Mouse (Mus musculus) ovary, postnatal 14 days (tissue): ENCODE data around the gene Slc22a26.
"Not testable (repeated sequence)": the region's sequence is repeated elsewhere in the genome, so short reads cannot be mapped to it uniquely, and the experiment has no call there.

ENCODE experiments used
- DNase-seq: peaks from one replicate; pipeline ENCODE4 v3.0.0; 2022; ENCODE audit warnings: low spot score

Gene Slc22a26

DNA sequence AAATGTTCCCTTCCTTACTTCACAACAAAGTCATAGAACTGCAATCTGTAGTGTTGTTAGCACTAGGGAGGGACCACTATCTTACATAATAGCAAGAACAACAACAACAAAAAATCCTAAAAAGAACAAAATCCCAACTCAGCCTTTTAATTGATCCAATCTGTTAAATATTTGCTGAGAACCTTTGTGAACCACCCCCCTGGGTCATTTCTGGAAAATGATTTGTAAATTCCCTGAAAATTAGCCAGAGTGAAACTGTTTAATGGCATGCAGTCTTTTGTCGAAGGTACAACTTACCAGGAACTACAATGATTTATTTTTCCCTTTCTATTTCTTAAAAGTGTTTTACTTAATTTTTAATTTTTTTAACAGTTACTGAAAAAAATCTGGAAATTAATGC, at the start of gene Slc22a26:
Gene Slc22a26, minus strand, starts transcription at position 97 of the 400 bp plus-strand sequence.
- DNase-seq = no peak

DNA sequence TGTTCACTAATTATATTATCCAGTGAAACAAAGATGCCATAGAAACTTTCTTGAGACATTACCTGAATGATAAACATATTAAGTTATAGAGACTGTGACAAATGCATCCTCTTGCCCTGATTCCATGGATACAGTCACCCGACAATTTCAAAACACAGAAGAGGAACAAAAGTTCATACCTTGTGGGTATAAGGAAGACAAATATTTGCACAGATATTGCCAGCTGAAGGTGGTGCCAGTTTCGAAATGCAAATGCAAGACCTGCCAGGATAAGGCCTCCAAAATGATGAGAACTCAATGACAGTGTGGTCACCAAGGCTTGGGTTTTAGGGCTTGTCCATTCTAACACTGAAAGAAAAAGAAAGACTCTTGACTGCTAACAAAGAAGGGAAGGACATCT, 27.4 kb upstream of the Slc22a26 start:
- no peak for DNase-seq

DNA sequence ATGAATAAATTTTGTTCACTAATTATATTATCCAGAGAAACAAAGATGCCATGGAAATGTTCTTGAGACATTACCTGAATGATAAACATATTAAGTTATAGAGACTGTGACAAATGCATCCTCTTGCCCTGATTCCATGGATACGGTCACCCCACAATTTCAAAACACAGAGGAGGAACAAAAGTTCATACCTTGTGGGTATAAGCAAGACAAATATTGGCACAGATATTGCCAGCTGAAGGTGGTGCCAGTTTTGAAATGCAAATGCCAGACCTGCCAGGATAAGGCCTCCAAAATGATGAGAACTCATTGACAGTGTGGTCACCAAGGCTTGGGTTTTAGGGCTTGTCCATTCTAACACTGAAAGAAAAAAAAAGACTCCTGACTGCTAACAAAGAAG, 11.9 kb downstream of the Slc22a26 start:
- DNase-seq = no peak

DNA sequence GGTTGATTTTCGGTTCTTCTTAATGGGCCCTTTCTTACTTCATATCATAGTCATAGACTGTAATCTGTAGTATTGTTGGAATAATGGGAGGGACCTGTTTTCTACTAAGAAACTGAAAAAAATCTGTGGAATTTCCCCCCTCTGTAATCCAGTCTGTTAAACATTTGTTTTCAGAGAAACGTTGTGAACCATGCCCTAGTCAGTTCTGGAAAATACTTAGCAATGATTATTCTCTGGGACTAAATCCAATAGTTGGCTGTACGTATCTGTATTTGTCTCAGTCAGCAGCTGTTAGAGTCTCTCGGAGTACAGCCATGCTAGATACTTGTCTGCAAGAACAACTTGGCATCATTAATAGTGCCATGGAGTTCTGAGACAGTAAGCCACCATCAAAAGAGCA, 27.2 kb downstream of the Slc22a26 start:
- no peak for DNase-seq

DNA sequence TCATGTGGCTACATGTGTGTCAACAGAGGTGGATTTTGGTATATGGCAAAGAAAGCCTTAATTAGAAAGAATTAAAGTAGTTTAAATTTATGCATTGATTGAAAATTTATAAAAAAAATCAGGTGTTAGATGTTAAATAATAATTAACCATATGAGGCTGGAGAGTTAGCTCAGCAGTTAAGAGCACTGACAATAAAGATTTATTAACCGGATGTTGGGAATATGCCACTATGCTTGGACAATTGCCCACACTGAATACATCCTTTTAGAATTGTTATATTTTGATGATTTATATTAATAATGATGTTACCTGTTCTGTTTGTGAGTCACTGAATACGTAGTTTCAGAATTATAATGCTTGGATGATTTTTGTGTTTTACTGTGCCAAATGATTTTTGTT, 36.3 kb downstream of the Slc22a26 start:
- no peak for DNase-seq

DNA sequence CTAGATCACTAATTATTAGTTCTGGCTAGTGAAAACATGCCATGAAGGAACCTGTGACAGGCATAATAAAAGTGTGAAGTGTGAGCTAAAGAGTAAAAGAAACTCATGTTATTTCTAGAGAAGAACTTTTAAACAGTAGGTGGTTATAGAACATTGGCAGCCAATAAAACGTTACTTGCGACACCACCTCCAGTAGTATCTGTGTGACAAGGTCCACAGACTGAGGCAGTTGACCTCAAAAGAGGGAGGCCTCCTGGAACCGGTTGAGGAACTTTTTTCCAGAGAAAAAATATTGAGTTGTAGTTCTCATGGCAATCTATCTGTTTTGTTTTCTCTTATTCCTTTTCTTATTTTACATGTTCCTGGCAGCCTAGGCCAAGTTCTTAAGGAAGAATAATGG, 36.9 kb downstream of the Slc22a26 start:
- DNase-seq = no peak

DNA sequence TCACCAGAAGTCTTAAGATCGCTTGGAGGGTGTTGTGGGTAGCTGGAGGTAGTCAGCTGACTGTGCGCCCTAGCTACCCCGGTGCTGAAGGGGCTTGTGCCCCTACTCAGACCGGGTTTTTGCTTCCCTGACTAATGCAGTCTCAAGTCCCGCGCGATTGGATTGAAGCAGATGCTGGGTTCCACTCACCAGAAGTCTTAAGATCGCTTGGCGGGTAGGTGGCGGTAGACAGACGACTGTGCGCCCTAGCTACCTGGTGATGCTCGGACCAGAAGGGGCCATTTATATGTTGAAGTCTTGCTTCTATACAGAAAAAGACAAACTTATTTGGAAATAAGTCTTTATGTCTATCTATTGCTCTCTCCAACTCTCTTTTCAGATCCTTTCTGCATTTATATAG, 49.1 kb downstream of the Slc22a26 start:
- not testable (repeated sequence) for DNase-seq
